In the genomic region with DNA sequence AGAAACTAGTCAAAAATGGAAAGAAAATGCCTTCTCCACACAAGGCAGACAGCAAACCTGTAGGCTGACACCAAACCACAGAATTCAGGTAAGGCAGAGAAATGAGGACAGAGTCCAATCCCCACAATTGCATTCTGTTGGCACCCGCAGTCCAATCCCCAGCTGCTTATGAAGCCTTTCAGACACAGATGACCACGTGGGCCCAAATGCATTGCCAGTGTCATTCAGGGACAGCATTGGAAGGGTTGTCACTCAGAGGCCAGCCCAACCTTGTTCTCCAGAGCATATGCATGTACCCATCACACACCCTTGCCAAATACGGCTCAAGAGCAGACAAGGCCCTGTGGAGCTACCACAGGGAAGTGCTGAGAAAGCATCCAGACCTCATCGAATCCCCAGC, we compare ENCODE assay signal across 9 mouse cellular contexts.
DNase-seq lines count a peak whose midpoint lies in the region; ATAC-seq and TF ChIP-seq lines count a peak whose summit lies in the region.
"Had no signal": no experiment of that assay in that cellular context is flagged by ENCODE, and none has a peak within 500 bp of the region (broad histone marks: within the 10 kb centered on the region; RNA-seq: fewer than 3 reads in every experiment).

No protein-coding gene starts in this region.

- no peak overlapping the region for H3K4me3 ChIP-seq in cerebellum, adult 2 months (replicated peaks; ENCODE audit: insufficient read depth, low read depth, low read length)
- no peak overlapping the region for H3K4me3 ChIP-seq in hindbrain, embryonic 14.5 days (replicated peaks; ENCODE audit: low read length)
- H3K4me3 ChIP-seq in hindbrain, embryonic 12.5 days: no peak overlapping the region
- H3K4me3 ChIP-seq: liver, embryonic 13.5 days had no signal

- no peaks in the 10 kb centered on the region for H3K36me3 ChIP-seq in hindbrain, embryonic 14.5 days (replicated peaks; ENCODE audit: control insufficient read depth, insufficient read depth)
- no peaks in the 10 kb centered on the region for H3K36me3 ChIP-seq in hindbrain, embryonic 12.5 days
- H3K36me3 ChIP-seq: liver, embryonic 13.5 days had no signal

- TF ChIP-seq CTCF in cerebellum, adult 2 months (IDR thresholded peaks at IDR 0.05; ENCODE audit: borderline replicate concordance, insufficient read depth, low read depth, low read length): no peak

- no peak for ATAC-seq in hindbrain, embryonic 14.5 days (ENCODE audit: low FRiP score)
- no peak for ATAC-seq in hindbrain, embryonic 12.5 days (ENCODE audit: low FRiP score)

- H3K27me3 ChIP-seq in cerebellum, adult 2 months (ENCODE audit: control insufficient read depth, insufficient read depth, low read length): no peaks in the 10 kb centered on the region
- no peaks in the 10 kb centered on the region for H3K27me3 ChIP-seq in hindbrain, embryonic 14.5 days (ENCODE audit: control insufficient read depth, insufficient read depth, low read length)
- H3K27me3 ChIP-seq in hindbrain, embryonic 12.5 days: no peaks in the 10 kb centered on the region
- H3K27me3 ChIP-seq: liver, embryonic 13.5 days had no signal

- WGBS in cerebellum, adult 2 months: 20% methylated on average over 4 of the region's 4 CpGs
- 72% methylated on average over 4 of the region's 4 CpGs for WGBS in hindbrain, embryonic 14.5 days
- 89% methylated on average over 4 of the region's 4 CpGs for WGBS in hindbrain, embryonic 12.5 days

- DNase-seq in cerebellum, adult 2 months: peak; percentile 32 to 39
- DNase-seq in cerebellum, postnatal 36 days: no peak
- DNase-seq in hindbrain, embryonic 14.5 days (ENCODE audit: low spot score): no peak
- peak; percentile 36 for DNase-seq in retina, postnatal 1 day
- DNase-seq in retina, embryonic 14.5 days (ENCODE audit: low spot score): no peak
- DNase-seq in thymus, postnatal 14 days: no peak
- DNase-seq in thymus, postnatal 36 days: no peak
- DNase-seq: liver, embryonic 13.5 days had no signal

- H3K9ac ChIP-seq in hindbrain, embryonic 14.5 days: no peak overlapping the region
- H3K9ac ChIP-seq in hindbrain, embryonic 12.5 days: no peak overlapping the region
- H3K9ac ChIP-seq: liver, embryonic 13.5 days had no signal

- no peaks in the 10 kb centered on the region for H3K9me3 ChIP-seq in hindbrain, embryonic 14.5 days (ENCODE audit: control insufficient read depth, low read length)
- H3K9me3 ChIP-seq in hindbrain, embryonic 12.5 days (replicated peaks): no peaks in the 10 kb centered on the region
- H3K9me3 ChIP-seq: liver, embryonic 13.5 days had no signal

- peaks cover 50% of the 10 kb centered on the region for H3K4me1 ChIP-seq in cerebellum, adult 2 months (ENCODE audit: control insufficient read depth, insufficient read depth, low read length)
- H3K4me1 ChIP-seq in hindbrain, embryonic 14.5 days (replicated peaks; ENCODE audit: control insufficient read depth, insufficient read depth, low read length): no peaks in the 10 kb centered on the region
- peaks cover 11% of the 10 kb centered on the region for H3K4me1 ChIP-seq in hindbrain, embryonic 12.5 days
- H3K4me1 ChIP-seq: liver, embryonic 13.5 days had no signal

- no peak overlapping the region for H3K27ac ChIP-seq in cerebellum, adult 2 months (ENCODE audit: insufficient read depth, low read length)
- H3K27ac ChIP-seq in hindbrain, embryonic 14.5 days: 0 out of 2 replicates have a peak overlapping the region, but pooled peaks have one; percentile 9
- no peak overlapping the region for H3K27ac ChIP-seq in hindbrain, embryonic 12.5 days
- H3K27ac ChIP-seq: liver, embryonic 13.5 days had no signal

- TF ChIP-seq POLR2A in cerebellum, adult 2 months (IDR thresholded peaks at IDR 0.05; ENCODE audit: borderline replicate concordance, insufficient read depth, low read length): no peak

- H3K4me2 ChIP-seq in hindbrain, embryonic 14.5 days (replicated peaks): no peak overlapping the region
- no peak overlapping the region for H3K4me2 ChIP-seq in hindbrain, embryonic 12.5 days (replicated peaks)
- H3K4me2 ChIP-seq: liver, embryonic 13.5 days had no signal

Comparison
In these comparisons a context has a peak if more than half of its experiments do, and no peak if none do; other contexts are left out.
1. DNase-seq: peak in cerebellum, adult 2 months (2 of 2) and retina, postnatal 1 day (single experiment); none in cerebellum, postnatal 36 days (0 of 2), hindbrain, embryonic 14.5 days (single experiment), retina, embryonic 14.5 days (single experiment), thymus, postnatal 14 days (single experiment) and thymus, postnatal 36 days (0 of 2).